Mouse (Mus musculus) lung, postnatal 10 days (tissue): ENCODE results near the gene Pck2.

Experiments used
- DNase-seq: peaks from one replicate; pipeline ENCODE4 v3.0.0; 2021

The Pck2 gene

DNA sequence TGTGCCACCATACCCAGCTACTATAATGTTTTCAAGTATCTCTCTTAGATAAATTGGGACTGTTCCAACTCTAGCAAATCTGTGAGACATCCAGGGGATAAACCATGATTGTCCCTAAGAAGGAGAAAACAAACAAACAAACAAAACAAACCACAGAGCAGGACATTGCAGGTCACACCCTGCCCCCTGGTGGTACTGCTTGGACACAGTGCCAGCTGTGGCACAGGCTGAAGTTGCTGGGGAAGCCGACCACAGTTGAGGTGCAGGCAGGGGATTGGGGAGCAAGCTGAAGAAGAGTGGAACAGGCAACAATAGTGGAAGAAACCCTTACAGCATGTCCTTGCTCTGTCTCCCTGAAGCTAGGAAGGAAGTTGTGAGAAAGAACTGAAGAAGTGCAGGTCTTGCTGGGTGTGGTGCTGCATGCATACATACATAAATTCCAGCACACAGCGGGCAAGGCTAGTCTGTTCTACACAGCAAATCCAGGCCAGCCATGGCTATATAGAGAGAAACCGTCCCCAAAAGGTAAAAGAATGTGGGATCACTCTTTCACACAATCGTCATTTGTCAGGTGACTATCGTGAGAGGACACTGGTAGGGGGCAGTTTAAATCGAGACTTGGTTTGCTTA lies 3.8 kb upstream of the Pck2 start:
- peak; percentile 66 for DNase-seq

DNA sequence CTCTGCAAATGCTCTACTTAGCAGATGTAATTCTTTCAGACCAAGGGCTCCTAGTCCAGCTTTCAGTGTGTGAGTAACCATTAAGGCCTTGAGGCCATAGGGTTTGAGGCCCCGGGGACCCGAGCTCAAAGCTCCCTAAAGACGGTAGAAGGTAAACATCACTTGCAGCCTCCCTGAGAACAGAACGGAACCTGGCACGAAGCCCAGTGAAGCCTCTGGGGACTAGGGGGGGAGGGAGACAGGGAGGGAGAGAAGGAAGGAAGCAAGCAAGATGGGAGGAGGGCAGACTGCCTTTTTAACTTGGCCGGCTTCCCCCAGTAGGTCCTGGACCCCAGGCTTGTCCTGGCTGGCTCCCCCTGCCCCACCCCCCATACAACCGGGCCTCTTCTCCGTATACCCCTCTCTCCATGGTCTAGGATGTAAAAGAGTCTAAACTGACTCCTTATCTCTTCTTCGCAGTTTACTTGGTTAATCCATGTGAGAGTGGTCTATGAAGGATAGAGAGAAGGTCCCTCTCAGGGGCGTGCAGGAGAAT lies 788 bp downstream of the Pck2 start:
- DNase-seq: peak; percentile 93

DNA sequence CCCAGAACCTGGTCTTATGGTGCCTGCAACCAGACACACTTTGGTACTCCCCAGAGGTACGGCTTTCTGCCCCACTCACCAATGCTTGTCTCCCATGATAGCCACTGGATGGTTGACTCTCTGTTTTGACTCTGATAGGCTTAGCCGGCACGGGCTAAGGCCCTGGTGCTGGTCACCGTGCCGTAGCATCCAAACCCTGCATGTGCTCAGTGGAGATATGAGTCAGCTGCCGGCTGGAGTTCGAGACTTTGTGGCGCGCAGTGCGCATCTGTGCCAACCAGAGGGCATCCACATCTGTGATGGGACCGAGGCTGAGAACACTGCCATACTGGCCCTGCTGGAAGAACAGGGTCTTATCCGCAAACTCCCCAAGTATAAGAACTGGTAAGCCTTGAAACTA lies 2.2 kb downstream of the Pck2 start:
- no peak for DNase-seq

DNA sequence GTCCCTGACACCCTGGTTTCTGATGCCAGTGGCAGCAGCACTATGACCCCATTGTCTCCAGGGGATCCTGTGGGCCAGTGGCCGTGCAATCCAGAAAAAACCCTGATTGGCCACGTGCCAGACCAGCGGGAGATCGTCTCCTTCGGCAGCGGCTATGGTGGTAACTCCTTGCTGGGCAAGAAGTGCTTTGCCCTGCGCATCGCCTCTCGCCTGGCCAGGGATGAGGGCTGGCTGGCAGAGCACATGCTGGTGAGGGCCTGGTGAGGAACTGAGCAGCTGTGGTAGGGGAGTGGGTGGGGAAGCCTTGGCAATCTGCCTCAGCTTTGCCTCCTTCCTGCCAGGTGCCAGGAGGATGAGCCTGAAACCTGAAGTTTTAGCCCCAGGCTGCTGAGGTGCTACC lies 4.3 kb downstream of the Pck2 start:
- DNase-seq: no peak

DNA sequence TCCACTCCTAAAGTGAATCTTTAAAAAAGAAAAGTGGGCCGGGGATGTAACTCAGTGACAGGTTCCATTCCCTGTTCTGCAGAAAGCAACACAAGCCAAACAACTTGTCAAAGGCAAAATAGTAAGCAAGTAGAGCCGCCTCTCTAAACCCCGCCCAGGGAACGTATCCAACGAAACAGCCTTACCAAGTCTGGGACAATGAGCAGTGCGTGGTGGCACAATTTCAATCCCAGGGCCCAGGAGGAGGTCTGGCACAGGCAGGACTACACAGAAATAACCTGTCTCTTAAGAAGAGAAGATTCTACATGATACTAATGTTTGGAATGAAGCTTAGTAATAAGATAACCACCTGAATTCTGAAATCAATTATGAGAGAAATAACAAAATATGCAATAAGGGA lies 10.1 kb downstream of the Pck2 start:
- DNase-seq: no peak

DNA sequence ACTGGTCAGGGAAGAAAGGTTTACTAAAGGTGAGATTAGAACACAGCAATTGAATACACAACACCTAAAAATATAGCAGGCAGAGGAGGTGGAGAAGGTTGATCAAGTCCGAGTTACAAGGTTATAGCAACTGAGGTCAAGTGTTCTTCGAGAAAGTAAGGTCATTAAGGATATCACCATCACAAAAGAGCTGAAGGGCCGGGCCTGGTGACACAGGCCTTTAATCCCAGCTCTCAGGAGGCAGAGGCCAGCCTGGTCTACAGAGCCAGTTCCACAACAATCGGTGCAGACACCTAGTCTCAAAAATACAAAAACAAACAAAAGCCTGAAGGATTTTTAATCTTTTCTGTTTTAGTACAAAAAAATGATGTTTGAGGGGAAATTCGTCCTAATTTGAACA lies 11.3 kb downstream of the Pck2 start:
- DNase-seq: no peak

GRCm38 (mm10) chr14:55551794-55552193 lies 11.7 kb downstream of the Pck2 start:
- DNase-seq: no peak

- no peak for DNase-seq
Measured at GRCm38 (mm10) chr14:55554635-55555034, 14.6 kb downstream of the Pck2 start.

GRCm38 (mm10) chr14:55555788-55556187 lies 15.7 kb downstream of the Pck2 start:
- DNase-seq: no peak

- DNase-seq: peak; percentile 96
Measured at GRCm38 (mm10) chr14:55557003-55557402, 16.9 kb downstream of the Pck2 start.

- DNase-seq: no peak
Measured at GRCm38 (mm10) chr14:55557587-55557986, 17.5 kb downstream of the Pck2 start.

- DNase-seq: no peak
Measured at GRCm38 (mm10) chr14:55558740-55559448, 18.8 kb downstream of the Pck2 start.

DNA sequence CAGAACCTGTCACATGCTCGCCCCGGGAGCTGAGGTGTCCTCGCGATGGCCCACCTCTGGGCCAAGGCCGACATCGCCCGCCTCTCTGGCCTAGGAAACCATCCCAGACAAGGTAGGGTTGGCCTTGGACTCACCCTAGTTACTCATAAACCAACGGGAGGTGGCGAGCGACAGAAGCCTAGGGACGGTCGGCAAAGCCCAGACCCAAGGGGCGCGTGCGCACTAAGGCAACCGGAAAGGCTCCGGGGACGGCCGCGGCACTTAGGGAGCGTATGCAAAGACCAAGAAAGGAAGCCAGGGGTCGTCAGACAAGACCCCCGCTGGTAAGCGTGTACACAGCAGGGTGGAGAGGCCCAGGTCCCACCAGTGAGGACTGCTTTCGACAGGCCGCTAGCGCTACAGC lies 19.7 kb downstream of the Pck2 start, which contains the start of gene Dcaf11:
Dcaf11 (plus strand) TSS at position 208 of the 403 bp plus-strand sequence.
- peak; percentile 95 for DNase-seq

GRCm38 (mm10) chr14:55560202-55561073 lies 20.4 kb downstream of the Pck2 start, which contains the start of gene A730061H03Rik:
A730061H03Rik (minus strand) TSS chr14:55560406.
- DNase-seq: peak; percentile 99

- DNase-seq: no peak
Measured at GRCm38 (mm10) chr14:55561860-55562259, 21.8 kb downstream of the Pck2 start.

- DNase-seq: no peak
Measured at GRCm38 (mm10) chr14:55563249-55563648, 23.2 kb downstream of the Pck2 start.

- no peak for DNase-seq
Measured at GRCm38 (mm10) chr14:55565748-55566147, 25.7 kb downstream of the Pck2 start.

DNA sequence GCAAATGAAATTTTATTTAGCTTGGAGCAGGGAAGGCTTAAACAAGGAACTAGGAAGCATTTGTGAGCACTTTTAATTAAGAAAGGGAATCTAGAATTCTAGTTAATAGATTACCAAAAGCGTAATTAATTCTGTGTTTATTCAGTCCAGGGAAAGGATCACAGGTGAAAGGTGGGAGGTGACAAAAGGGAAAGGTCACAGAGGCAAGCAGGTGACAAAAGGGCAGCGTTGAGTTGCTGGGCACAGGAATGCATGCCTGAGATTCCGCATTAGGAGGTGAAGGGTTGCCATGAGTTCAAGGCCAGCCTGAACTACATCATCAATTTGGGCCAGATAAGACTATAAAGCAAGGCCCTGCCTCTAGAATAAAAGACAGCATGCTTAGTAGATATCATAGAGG lies 27.4 kb downstream of the Pck2 start:
- DNase-seq: no peak

- DNase-seq: no peak
Measured at GRCm38 (mm10) chr14:55570588-55570987, 30.5 kb downstream of the Pck2 start.

DNA sequence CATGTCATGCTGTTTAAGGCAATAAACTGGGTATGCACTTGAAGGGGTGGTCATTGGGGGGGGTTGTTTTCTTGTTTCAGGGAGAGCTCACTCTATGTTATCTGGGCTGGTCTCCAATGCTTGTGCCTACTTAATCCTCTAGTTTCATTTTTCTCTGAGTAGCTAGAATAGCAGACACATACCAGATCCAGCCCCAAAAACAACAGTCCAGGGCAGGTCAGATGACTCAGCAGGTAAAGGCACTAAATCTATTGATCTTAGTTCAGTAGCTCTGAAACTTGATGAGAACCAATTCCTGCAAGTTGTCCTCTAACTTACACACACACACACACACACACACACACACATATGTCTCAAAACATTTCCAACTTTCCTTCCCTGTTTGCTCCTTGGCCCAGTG lies 31.7 kb downstream of the Pck2 start:
- DNase-seq: no peak

GRCm38 (mm10) chr14:55575302-55575701 lies 35.2 kb downstream of the Pck2 start, which contains the start of gene Fitm1:
Fitm1 (plus strand) TSS chr14:55575617.
- no peak for DNase-seq

GRCm38 (mm10) chr14:55575711-55576110 lies 35.6 kb downstream of the Pck2 start:
- DNase-seq: no peak

GRCm38 (mm10) chr14:55576376-55576775 lies 36.3 kb downstream of the Pck2 start:
- DNase-seq: peak; percentile 63
